Mouse (Mus musculus) spleen, adult 2 months (tissue): ENCODE data around the gene Capn12.

Experiments used
- CTCF ChIP-seq: fragments of 200-500 bp; IDR thresholded peaks from 2 replicates; pipeline ENCODE4 v1.5.1; 2011; ENCODE audit warnings: mild to moderate bottlenecking, inconsistent platforms; ENCODE audit not compliant: insufficient read depth, insufficient read length, insufficient replicate concordance; ENCODE audit errors: extremely low read depth
- POLR2A ChIP-seq: fragments of 200-500 bp; IDR thresholded peaks from 2 replicates; pipeline ENCODE4 v1.6.1; 2011; ENCODE audit warnings: low read depth, low read length, inconsistent platforms

- TF ChIP-seq POLR2A (no peak), CTCF (no peak)
Observed at GRCm38 (mm10) chr7:28917503-28918426, 36.5 kb downstream of the Capn12 start.
